Mouse (Mus musculus) brown adipose tissue, adult 24 weeks (tissue): ENCODE measurements around the gene Aldh3a2. TPM values are rescaled to one million over a fixed set of nuclear protein-coding genes. Genes with fewer than 3 reads are reported as not detected.
"Not testable (repeated sequence)": the region's sequence is repeated elsewhere in the genome, so short reads cannot be mapped to it uniquely, and the experiment has no call there.

Experiments
- H3K27ac ChIP-seq: fragments of 200-500 bp; replicated peaks from 2 replicates; pipeline ENCODE4 v1.5.1; 2012; ENCODE audit warnings: low read depth, mild to moderate bottlenecking, low read length
- H3K4me1 ChIP-seq: fragments of 200-500 bp; 2 replicates; pipeline ENCODE4 v1.6.1; 2012; ENCODE audit warnings: low read length, mixed read lengths; ENCODE audit not compliant: control insufficient read depth, insufficient read depth, insufficient read length
- H3K4me3 ChIP-seq: fragments of 200-500 bp; 2 replicates; pipeline ENCODE4 v1.5.1; 2012; ENCODE audit warnings: low read depth, mild to moderate bottlenecking, low read length, moderate library complexity; ENCODE audit not compliant: insufficient read depth
- polyA plus RNA-seq: library from polyadenylated mRNA; stranded (reverse); fragments of >200 nt; gene quantifications from 2 replicates; pipeline ENCODE4 v1.2.4, GENCODE M21; 2012; ENCODE audit not compliant: missing spikeins, insufficient read depth, insufficient read length

Gene Aldh3a2
- polyA plus RNA-seq, 1 experiment, result 25.9 TPM

- Histone ChIP-seq H3K27ac (no peak overlapping the region), H3K4me1 (no peaks in the 10 kb centered on the region), H3K4me3 (no peak overlapping the region)
Observed at GRCm38 (mm10) chr11:61208316-61208715, 58.9 kb downstream of the Aldh3a2 start.

- H3K27ac ChIP-seq, result no peak within 1 kb of the TSS
- no peaks in the 10 kb centered on the region for H3K4me1 ChIP-seq
Observed at GRCm38 (mm10) chr11:61207487-61208246, 59.6 kb downstream of the Aldh3a2 start, which contains the start of gene Aldh3a1. Aldh3a1 (plus strand) TSS chr11:61207537.

GRCm38 (mm10) chr11:61206136-61206535, 61.1 kb downstream of the Aldh3a2 start:
- H3K4me1 ChIP-seq, result no peaks in the 10 kb centered on the region
- no peak overlapping the region for H3K4me3 ChIP-seq
- H3K27ac ChIP-seq, result no peak overlapping the region

More at GRCm38 (mm10) chr11:61207487-61208246, 59.6 kb downstream of the Aldh3a2 start, which contains the start of gene Aldh3a1:
- no peak within 1 kb of the TSS for H3K4me3 ChIP-seq

- H3K4me3 ChIP-seq, result no peak overlapping the region
- H3K27ac ChIP-seq, result no peak overlapping the region
- no peaks in the 10 kb centered on the region for H3K4me1 ChIP-seq
Observed at GRCm38 (mm10) chr11:61205167-61205950, 61.9 kb downstream of the Aldh3a2 start.

- no peak overlapping the region for H3K27ac ChIP-seq
- no peak overlapping the region for H3K4me3 ChIP-seq
- no peaks in the 10 kb centered on the region for H3K4me1 ChIP-seq
Observed at GRCm38 (mm10) chr11:61202810-61203209, 64.5 kb downstream of the Aldh3a2 start.

- Histone ChIP-seq H3K4me3 (no peak overlapping the region), H3K4me1 (no peaks in the 10 kb centered on the region)
Observed at GRCm38 (mm10) chr11:61202186-61202585, 65.1 kb downstream of the Aldh3a2 start.

GRCm38 (mm10) chr11:61199620-61200362, 67.5 kb downstream of the Aldh3a2 start:
- H3K4me3 ChIP-seq, result no peak overlapping the region
- no peak overlapping the region for H3K27ac ChIP-seq
- H3K4me1 ChIP-seq, result no peaks in the 10 kb centered on the region

More at GRCm38 (mm10) chr11:61202186-61202585, 65.1 kb downstream of the Aldh3a2 start:
- H3K27ac ChIP-seq, result no peak overlapping the region

GRCm38 (mm10) chr11:61197935-61198334, 69.3 kb downstream of the Aldh3a2 start:
- no peak overlapping the region for H3K4me3 ChIP-seq
- H3K4me1 ChIP-seq, result no peaks in the 10 kb centered on the region
- no peak overlapping the region for H3K27ac ChIP-seq

GRCm38 (mm10) chr11:61196616-61197353, 70.5 kb downstream of the Aldh3a2 start:
- Histone ChIP-seq H3K27ac (no peak overlapping the region), H3K4me1 (no peaks in the 10 kb centered on the region), H3K4me3 (no peak overlapping the region)

- no peaks in the 10 kb centered on the region for H3K4me1 ChIP-seq
- no peak overlapping the region for H3K4me3 ChIP-seq
- H3K27ac ChIP-seq, result no peak overlapping the region
Observed at GRCm38 (mm10) chr11:61193392-61193791, 73.9 kb downstream of the Aldh3a2 start.

GRCm38 (mm10) chr11:61192779-61193178, 74.5 kb downstream of the Aldh3a2 start:
- Histone ChIP-seq H3K27ac (no peak overlapping the region), H3K4me3 (no peak overlapping the region), H3K4me1 (no peaks in the 10 kb centered on the region)

- not testable (repeated sequence) for H3K27ac ChIP-seq, H3K4me3 ChIP-seq
Observed at GRCm38 (mm10) chr11:61192123-61192522, 75.1 kb downstream of the Aldh3a2 start.

GRCm38 (mm10) chr11:61190776-61191175, 76.5 kb downstream of the Aldh3a2 start:
- H3K4me1 ChIP-seq, result no peaks in the 10 kb centered on the region
- H3K27ac ChIP-seq, result no peak overlapping the region
- no peak overlapping the region for H3K4me3 ChIP-seq

More at GRCm38 (mm10) chr11:61192123-61192522, 75.1 kb downstream of the Aldh3a2 start:
- H3K4me1 ChIP-seq, result not testable (repeated sequence)

- Histone ChIP-seq H3K4me3 (no peak overlapping the region), H3K27ac (no peak overlapping the region), H3K4me1 (no peaks in the 10 kb centered on the region)
Observed at GRCm38 (mm10) chr11:61183820-61184219, 83.4 kb downstream of the Aldh3a2 start.
